Mouse (Mus musculus) inflammation-experienced regulatory T-cells, adult 6 months (primary cell): Measurements from ENCODE around the gene Olfr724. TPM values are rescaled to one million over a fixed set of nuclear protein-coding genes. Genes with fewer than 3 reads are reported as not detected.
"Not testable (repeated sequence)": the region's sequence is repeated elsewhere in the genome, so short reads cannot be mapped to it uniquely, and the experiment has no call there.

Experiments
- ATAC-seq: one replicate; pipeline ENCODE4 v1.8.0; 2017
- polyA plus RNA-seq, 3 experiments: library from polyadenylated mRNA; unstranded; fragments of 100-300 nt; shearing (Covaris generic); gene quantifications; one replicate each; pipeline ENCODE4 v1.2.1; 2017

Gene Olfr724
- polyA plus RNA-seq = not detected

DNA sequence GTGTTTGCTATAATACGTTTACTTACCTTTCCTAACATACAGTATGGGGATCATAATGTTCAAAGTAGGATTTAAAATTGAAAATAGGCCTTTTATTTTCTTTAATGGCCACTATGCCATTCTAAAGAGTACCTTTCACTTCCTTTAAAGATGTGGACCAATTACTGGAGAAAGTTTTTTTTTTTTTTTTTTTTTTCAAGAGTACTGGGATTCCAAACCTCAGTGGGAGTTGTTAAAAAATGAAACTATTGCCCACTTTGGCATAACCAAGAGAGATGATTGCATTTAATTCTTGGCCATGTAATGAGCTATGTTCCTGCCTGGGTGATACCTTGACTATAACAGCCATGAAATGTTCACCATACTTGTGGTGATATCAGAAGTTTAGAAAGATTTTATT lies at the start of gene Olfr724:
TSS of gene Olfr724 (minus strand) at position 101 of the 400 bp plus-strand sequence.
- ATAC-seq = not testable (repeated sequence)

DNA sequence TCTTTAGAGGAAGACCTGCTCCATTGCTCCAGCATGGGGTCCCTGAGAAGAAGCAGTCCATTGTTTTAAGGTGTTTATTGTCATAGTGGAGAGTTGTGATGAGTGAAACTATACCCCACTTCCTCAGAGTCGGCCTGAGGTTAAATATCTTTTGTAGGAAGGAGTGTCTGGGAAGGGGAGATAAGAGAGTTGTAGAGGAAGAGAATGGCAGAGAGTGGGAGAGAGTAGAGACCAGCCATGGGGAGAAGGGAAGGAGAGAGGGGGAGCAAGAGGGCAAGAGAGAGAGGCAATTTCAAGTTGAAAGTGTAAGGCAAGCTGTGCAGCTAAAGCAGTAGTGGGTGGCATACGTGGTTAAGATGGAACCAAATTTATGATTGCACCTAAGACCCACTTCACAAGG lies 7.2 kb downstream of the Olfr724 start:
- ATAC-seq = no peak

DNA sequence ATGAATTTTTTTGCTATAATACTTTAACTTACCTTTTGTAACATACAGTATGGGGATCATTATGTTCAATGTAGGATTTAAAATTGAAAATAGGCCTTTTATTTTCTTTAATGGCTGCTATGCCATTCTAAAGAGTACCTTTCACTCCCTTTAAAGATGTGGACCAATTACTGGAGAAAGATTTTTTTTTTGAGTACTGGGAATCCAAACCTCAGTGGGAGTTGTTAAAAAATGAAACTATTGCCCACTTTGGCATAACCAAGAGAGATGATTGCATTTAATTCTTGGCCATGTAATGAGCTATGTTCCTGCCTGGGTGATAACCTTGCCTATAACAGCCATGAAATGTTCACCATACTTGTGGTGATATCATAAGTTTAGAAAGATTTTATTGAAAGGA lies 31.4 kb downstream of the Olfr724 start, which contains the start of gene Olfr723:
TSS of gene Olfr723 (minus strand) at position 101 of the 400 bp plus-strand sequence.
- not testable (repeated sequence) for ATAC-seq

Other genes with a start within 250 kb of the Olfr724 start
- not detected for gene Armh4, start 179.9 kb downstream of the Olfr724 start, polyA plus RNA-seq
- gene Olfr722, start 61.3 kb downstream of the Olfr724 start, polyA plus RNA-seq = not detected
- gene Olfr723, start 31.5 kb downstream of the Olfr724 start, polyA plus RNA-seq = not detected
- gene Olfr725, start 77.1 kb upstream of the Olfr724 start, polyA plus RNA-seq = not detected
- not detected for gene Olfr726, start 127.7 kb upstream of the Olfr724 start, polyA plus RNA-seq
- under 1 TPM in 1 of 3 experiments, not detected in 2; 0.28 TPM for gene Olfr727, start 159.9 kb upstream of the Olfr724 start, polyA plus RNA-seq
- not detected for gene Olfr728, start 179.4 kb upstream of the Olfr724 start, polyA plus RNA-seq
- not detected for gene Olfr729, start 189.6 kb upstream of the Olfr724 start, polyA plus RNA-seq
- gene Olfr730, start 224.9 kb upstream of the Olfr724 start, polyA plus RNA-seq = not detected